Comparison of ENCODE assay signal across 8 mouse cellular contexts in the genomic region with DNA sequence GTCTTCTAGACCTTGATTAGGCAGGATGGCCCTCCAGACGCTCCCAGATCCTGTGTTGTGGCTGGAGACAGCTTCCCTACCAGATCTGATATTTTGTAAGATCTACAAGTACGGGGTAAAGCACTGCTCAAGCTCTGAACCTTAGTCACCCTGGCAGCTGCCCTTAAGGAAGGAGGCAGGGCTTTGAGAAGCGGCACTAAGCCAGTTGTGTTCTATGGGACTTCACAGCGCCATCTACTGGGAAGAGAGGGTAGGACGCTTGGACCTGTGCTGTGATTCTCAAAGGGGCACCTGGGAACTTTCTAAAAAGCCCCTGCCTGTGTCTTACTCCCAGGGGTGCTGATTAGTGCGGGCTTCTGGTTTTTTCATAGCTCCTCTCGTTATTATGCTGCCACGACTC. TPM values are rescaled to one million over a fixed set of nuclear protein-coding genes. Genes with fewer than 3 reads are reported as not detected.
A peak's percentile ranks its signal among the peaks of the same experiment; 100 is the strongest.
DNase-seq lines count a peak whose midpoint lies in the region; ATAC-seq and TF ChIP-seq lines count a peak whose summit lies in the region.

No protein-coding gene starts in this region.

- H3K4me1 ChIP-seq in forebrain, postnatal 0 days (ENCODE audit: insufficient read depth) = no peaks in the 10 kb centered on the region
- no peaks in the 10 kb centered on the region for H3K4me1 ChIP-seq in hindbrain, embryonic 14.5 days (replicated peaks; ENCODE audit: control insufficient read depth, insufficient read depth, low read length)

- no peak overlapping the region for H3K9ac ChIP-seq in forebrain, postnatal 0 days
- no peak overlapping the region for H3K9ac ChIP-seq in hindbrain, embryonic 14.5 days

- WGBS in forebrain, postnatal 0 days = 5% methylated on average over 8 of the region's 8 CpGs
- 5% methylated on average over 8 of the region's 8 CpGs for WGBS in hindbrain, embryonic 14.5 days

- no peak overlapping the region for H3K27ac ChIP-seq in forebrain, postnatal 0 days (ENCODE audit: low read depth, low read length)
- H3K27ac ChIP-seq in hindbrain, embryonic 14.5 days = no peak overlapping the region

- peak; percentile 89 for TF ChIP-seq CTCF in forebrain, postnatal 0 days (IDR thresholded peaks at IDR 0.05; ENCODE audit: low read depth)

- no peaks in the 10 kb centered on the region for H3K36me3 ChIP-seq in forebrain, postnatal 0 days (ENCODE audit: insufficient read depth)
- H3K36me3 ChIP-seq in hindbrain, embryonic 14.5 days (replicated peaks; ENCODE audit: control insufficient read depth, insufficient read depth) = no peaks in the 10 kb centered on the region

- no peaks in the 10 kb centered on the region for H3K27me3 ChIP-seq in forebrain, postnatal 0 days (ENCODE audit: insufficient read depth, low read length)
- H3K27me3 ChIP-seq in hindbrain, embryonic 14.5 days (ENCODE audit: control insufficient read depth, insufficient read depth, low read length) = no peaks in the 10 kb centered on the region

- H3K9me3 ChIP-seq in forebrain, postnatal 0 days (ENCODE audit: low read length) = no peaks in the 10 kb centered on the region
- H3K9me3 ChIP-seq in hindbrain, embryonic 14.5 days (ENCODE audit: control insufficient read depth, low read length) = peaks cover 4% of the 10 kb centered on the region; the same call in 1 of the 2 replicates

- peak; percentile 80 for DNase-seq in ZHBTc4 (ENCODE audit: low read depth, low spot score)
- DNase-seq in cerebellum, adult 18-20 months = peak; percentile 68 to 75
- DNase-seq in forebrain, postnatal 0 days = peak; percentile 90
- DNase-seq in hindbrain, embryonic 14.5 days (ENCODE audit: low spot score) = peak; percentile 87
- DNase-seq in layer of hippocampus, postnatal 10 days (ENCODE audit: low spot score in 2 of 2) = peak; percentile 87 to 88
- DNase-seq in lung, postnatal 36 days = peak; percentile 94
- peak; percentile 85 for DNase-seq in right cerebral cortex, postnatal 4 days

- H3K4me3 ChIP-seq in forebrain, postnatal 0 days (ENCODE audit: low read depth, low read length) = no peak overlapping the region
- H3K4me3 ChIP-seq in hindbrain, embryonic 14.5 days (replicated peaks; ENCODE audit: low read length) = no peak overlapping the region

- peak; percentile 60; the same call in 1 of the 2 replicates for ATAC-seq in forebrain, postnatal 0 days
- ATAC-seq in hindbrain, embryonic 14.5 days (ENCODE audit: low FRiP score) = 0 out of 2 replicates have a peak, but pooled peaks have one; percentile 35
- no peak for ATAC-seq in erythroblast, adult 5-6 weeks (replicated peaks; ENCODE audit: low FRiP score, poor library complexity, severe bottlenecking)

- no peak overlapping the region for H3K4me2 ChIP-seq in forebrain, postnatal 0 days (ENCODE audit: low read depth)
- H3K4me2 ChIP-seq in hindbrain, embryonic 14.5 days (replicated peaks) = no peak overlapping the region

RNA-seq across cellular contexts. Expression of gene Tspan11, which starts 33.3 kb away (rescaled TPM):
- 5.9 and 6.4 TPM in 2 replicates for total RNA-seq in forebrain, postnatal 0 days (2014; rRNA removed)
- 6.8 and 7.6 TPM in 2 replicates for polyA plus RNA-seq in forebrain, postnatal 0 days (2015; fragmentation: Nextera tagmentation; extraction: Ambion mirVana)
- polyA plus RNA-seq in hindbrain, embryonic 14.5 days (2014; fragmentation: Nextera tagmentation; extraction: Ambion mirVana) = 4.2 and 5.6 TPM in 2 replicates
- total RNA-seq in layer of hippocampus, postnatal 10 days (2021) = 1 to 10 TPM; 2.3 to 3.7 TPM
- not detected in 2 replicates for total RNA-seq in erythroblast, adult 5-6 weeks (2015; ENCODE audit: low replicate concordance)
- total RNA-seq in erythroblast, adult 5-6 weeks (2017; ENCODE audit: low replicate concordance) = 2.9 TPM in 1 of 2 replicates, not detected in the other
